Mouse (Mus musculus): Measurements from ENCODE around the gene Etl4. TPM values are rescaled to one million over a fixed set of nuclear protein-coding genes. Genes with fewer than 3 reads are reported as not detected.
"Not testable (repeated sequence)": the region's sequence is repeated elsewhere in the genome, so short reads cannot be mapped to it uniquely, and the experiment has no call there.

Etl4 gene
- polyA plus RNA-seq, 1 experiment from 2014 or later = 10.8 TPM

DNA sequence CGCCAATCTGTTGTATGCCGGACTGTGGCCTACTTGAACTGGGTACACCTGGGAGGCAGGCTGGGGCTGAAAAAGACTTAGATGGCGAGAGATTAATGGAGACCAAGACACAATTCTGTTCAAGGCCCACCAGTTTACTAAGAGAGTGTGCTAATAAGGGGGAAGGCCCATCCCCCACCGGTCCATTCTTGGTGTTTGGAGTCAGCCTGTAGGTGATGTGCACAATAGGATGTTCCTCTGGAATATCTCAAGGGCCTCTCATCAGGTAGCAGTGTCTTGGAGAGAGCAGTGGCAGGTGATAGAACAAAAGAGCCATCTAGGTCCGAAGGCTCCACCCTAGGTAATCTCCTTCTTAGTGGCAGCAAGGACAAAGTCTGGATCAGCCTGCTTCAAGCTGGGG lies 271.0 kb downstream of the Etl4 start:
- ATAC-seq (replicated peaks; ENCODE audit: extremely low read depth, insufficient read depth, low FRiP score); H3K4me1 ChIP-seq (ENCODE audit: control insufficient read depth, insufficient read depth, low read length); H3K36me3 ChIP-seq (ENCODE audit: control insufficient read depth, insufficient read depth); H3K9ac ChIP-seq (ENCODE audit: low read length); H3K27me3 ChIP-seq (ENCODE audit: control insufficient read depth, insufficient read depth, low read length); H3K4me2 ChIP-seq (ENCODE audit: low read depth, low read length); H3K4me3 ChIP-seq (ENCODE audit: low read length); H3K9me3 ChIP-seq (replicated peaks; ENCODE audit: control insufficient read depth, low read length); H3K27ac ChIP-seq (ENCODE audit: low read length): not testable (repeated sequence)
- WGBS = 81% methylated on average over 5 of the region's 5 CpGs

GRCm38 (mm10) chr2:20187223-20187622 lies 277.6 kb downstream of the Etl4 start:
- 87% methylated on average over 7 of the region's 7 CpGs for WGBS
- H3K9ac ChIP-seq (ENCODE audit: low read length) = not testable (repeated sequence)

GRCm38 (mm10) chr2:20203011-20203410 lies 293.4 kb downstream of the Etl4 start:
- H3K4me2 ChIP-seq (ENCODE audit: low read depth, low read length) = no peak overlapping the region
- H3K4me3 ChIP-seq (ENCODE audit: low read length) = no peak overlapping the region
- no peaks in the 10 kb centered on the region for H3K36me3 ChIP-seq (ENCODE audit: control insufficient read depth, insufficient read depth)
- ATAC-seq (replicated peaks; ENCODE audit: extremely low read depth, insufficient read depth, low FRiP score) = no peak
- no peak overlapping the region for H3K9ac ChIP-seq (ENCODE audit: low read length)
- WGBS = 73% methylated on average over 7 of the region's 7 CpGs
- no peaks in the 10 kb centered on the region for H3K4me1 ChIP-seq (ENCODE audit: control insufficient read depth, insufficient read depth, low read length)
- H3K27ac ChIP-seq (ENCODE audit: low read length) = no peak overlapping the region
- H3K27me3 ChIP-seq (ENCODE audit: control insufficient read depth, insufficient read depth, low read length) = no peaks in the 10 kb centered on the region
- no peaks in the 10 kb centered on the region for H3K9me3 ChIP-seq (replicated peaks; ENCODE audit: control insufficient read depth, low read length)

More at GRCm38 (mm10) chr2:20187223-20187622, 277.6 kb downstream of the Etl4 start:
- H3K4me1 ChIP-seq (ENCODE audit: control insufficient read depth, insufficient read depth, low read length); H3K27me3 ChIP-seq (ENCODE audit: control insufficient read depth, insufficient read depth, low read length); ATAC-seq (replicated peaks; ENCODE audit: extremely low read depth, insufficient read depth, low FRiP score); H3K4me3 ChIP-seq (ENCODE audit: low read length); H3K27ac ChIP-seq (ENCODE audit: low read length); H3K4me2 ChIP-seq (ENCODE audit: low read depth, low read length); H3K36me3 ChIP-seq (ENCODE audit: control insufficient read depth, insufficient read depth); H3K9me3 ChIP-seq (replicated peaks; ENCODE audit: control insufficient read depth, low read length): not testable (repeated sequence)

DNA sequence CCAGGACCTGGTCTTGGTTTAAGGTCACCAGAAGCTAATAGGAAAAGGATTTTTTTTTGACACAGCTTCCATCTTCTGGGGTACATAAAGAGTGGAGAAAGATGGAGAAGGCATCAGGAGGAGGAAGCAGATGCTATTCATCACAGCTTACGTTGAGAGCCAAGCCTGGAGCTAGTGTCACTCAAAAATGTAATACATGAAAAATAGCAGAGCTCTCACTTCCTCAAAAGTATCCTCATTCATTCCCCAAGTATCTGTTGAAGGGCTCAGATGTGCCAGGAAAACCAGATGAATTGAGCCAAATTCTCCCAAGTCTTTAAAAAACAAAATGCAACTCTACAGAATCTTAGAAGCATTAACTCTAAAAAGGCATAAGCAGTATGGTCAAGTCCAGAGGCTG lies 297.1 kb downstream of the Etl4 start:
- no peaks in the 10 kb centered on the region for H3K9me3 ChIP-seq (replicated peaks; ENCODE audit: control insufficient read depth, low read length)
- no peak for ATAC-seq (replicated peaks; ENCODE audit: extremely low read depth, insufficient read depth, low FRiP score)
- no peaks in the 10 kb centered on the region for H3K36me3 ChIP-seq (ENCODE audit: control insufficient read depth, insufficient read depth)
- no peak overlapping the region for H3K4me2 ChIP-seq (ENCODE audit: low read depth, low read length)
- H3K27ac ChIP-seq (ENCODE audit: low read length) = no peak overlapping the region
- 44% methylated on average over 1 of the region's 1 CpGs for WGBS
- no peak overlapping the region for H3K4me3 ChIP-seq (ENCODE audit: low read length)
- H3K27me3 ChIP-seq (ENCODE audit: control insufficient read depth, insufficient read depth, low read length) = no peaks in the 10 kb centered on the region
- H3K4me1 ChIP-seq (ENCODE audit: control insufficient read depth, insufficient read depth, low read length) = peaks cover 5% of the 10 kb centered on the region; the same call in 1 of the 2 replicates
- H3K9ac ChIP-seq (ENCODE audit: low read length) = no peak overlapping the region

DNA sequence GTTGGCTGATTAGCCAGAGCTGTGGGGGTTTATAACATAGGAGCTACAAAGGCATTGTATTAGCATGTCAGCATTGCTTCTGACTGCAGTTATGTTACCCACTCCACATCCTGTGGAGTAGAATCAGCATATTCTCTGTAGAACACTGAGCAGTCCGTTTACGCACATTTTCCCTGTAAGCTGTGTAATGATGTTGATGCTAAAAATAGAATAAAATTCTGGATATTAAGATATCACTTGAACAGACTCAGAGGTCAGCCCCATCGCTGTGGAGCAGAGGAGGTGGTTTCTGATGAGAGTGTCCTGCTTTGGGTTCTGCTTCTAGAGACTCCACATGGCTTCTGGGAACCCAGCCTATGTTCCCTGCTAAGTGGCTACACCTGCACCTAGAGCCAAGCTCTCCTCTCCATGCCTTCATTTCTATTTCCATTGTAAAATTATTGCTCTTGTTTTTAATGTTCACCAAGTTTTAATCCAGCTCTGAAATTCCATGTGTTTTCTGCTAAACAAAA lies 299.2 kb downstream of the Etl4 start:
- Histone ChIP-seq H3K36me3 (ENCODE audit: control insufficient read depth, insufficient read depth) (no peaks in the 10 kb centered on the region), H3K4me2 (ENCODE audit: low read depth, low read length) (no peak overlapping the region), H3K9me3 (replicated peaks; ENCODE audit: control insufficient read depth, low read length) (no peaks in the 10 kb centered on the region), H3K4me3 (ENCODE audit: low read length) (no peak overlapping the region), H3K4me1 (ENCODE audit: control insufficient read depth, insufficient read depth, low read length) (peaks cover 5% of the 10 kb centered on the region; the same call in 1 of the 2 replicates), H3K9ac (ENCODE audit: low read length) (no peak overlapping the region), H3K27me3 (ENCODE audit: control insufficient read depth, insufficient read depth, low read length) (no peaks in the 10 kb centered on the region), H3K27ac (ENCODE audit: low read length) (no peak overlapping the region)
- WGBS = 29% methylated on average over 3 of the region's 3 CpGs
- peak; percentile 28 for ATAC-seq (replicated peaks; ENCODE audit: extremely low read depth, insufficient read depth, low FRiP score)

DNA sequence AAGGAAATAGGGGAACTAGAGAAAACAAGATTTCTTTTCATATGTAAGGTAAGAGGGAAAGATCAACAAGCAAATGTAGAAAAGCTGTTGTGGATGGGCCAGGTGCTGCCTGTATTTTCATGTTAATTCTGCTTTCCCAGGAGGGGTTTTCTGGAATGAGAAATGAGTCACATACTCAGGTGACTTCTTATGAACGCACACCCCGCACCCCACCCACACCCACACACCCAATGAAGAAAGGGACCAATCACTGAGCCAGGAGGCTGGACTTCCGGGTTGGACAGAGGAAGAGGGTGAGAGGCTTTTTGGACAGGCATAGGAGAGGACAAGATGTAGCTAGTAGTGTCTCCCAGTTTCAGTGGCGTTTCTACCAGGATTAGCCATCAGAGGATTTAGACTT lies 299.8 kb downstream of the Etl4 start:
- H3K4me2 ChIP-seq (ENCODE audit: low read depth, low read length) = no peak overlapping the region
- H3K4me1 ChIP-seq (ENCODE audit: control insufficient read depth, insufficient read depth, low read length) = peaks cover 5% of the 10 kb centered on the region; the same call in 1 of the 2 replicates
- H3K9ac ChIP-seq (ENCODE audit: low read length) = no peak overlapping the region
- no peak for ATAC-seq (replicated peaks; ENCODE audit: extremely low read depth, insufficient read depth, low FRiP score)
- 66% methylated on average over 4 of the region's 4 CpGs for WGBS
- H3K27me3 ChIP-seq (ENCODE audit: control insufficient read depth, insufficient read depth, low read length) = no peaks in the 10 kb centered on the region
- H3K27ac ChIP-seq (ENCODE audit: low read length) = no peak overlapping the region
- H3K36me3 ChIP-seq (ENCODE audit: control insufficient read depth, insufficient read depth) = no peaks in the 10 kb centered on the region
- no peaks in the 10 kb centered on the region for H3K9me3 ChIP-seq (replicated peaks; ENCODE audit: control insufficient read depth, low read length)
- no peak overlapping the region for H3K4me3 ChIP-seq (ENCODE audit: low read length)

GRCm38 (mm10) chr2:20216275-20216674 lies 306.7 kb downstream of the Etl4 start:
- Histone ChIP-seq H3K27ac (ENCODE audit: low read length) (no peak overlapping the region), H3K4me2 (ENCODE audit: low read depth, low read length) (no peak overlapping the region), H3K27me3 (ENCODE audit: control insufficient read depth, insufficient read depth, low read length) (no peaks in the 10 kb centered on the region), H3K36me3 (ENCODE audit: control insufficient read depth, insufficient read depth) (no peaks in the 10 kb centered on the region), H3K4me3 (ENCODE audit: low read length) (no peak overlapping the region), H3K9ac (ENCODE audit: low read length) (no peak overlapping the region), H3K4me1 (ENCODE audit: control insufficient read depth, insufficient read depth, low read length) (no peaks in the 10 kb centered on the region), H3K9me3 (replicated peaks; ENCODE audit: control insufficient read depth, low read length) (no peaks in the 10 kb centered on the region)
- 76% methylated on average over 2 of the region's 2 CpGs for WGBS
- ATAC-seq (replicated peaks; ENCODE audit: extremely low read depth, insufficient read depth, low FRiP score) = no peak

DNA sequence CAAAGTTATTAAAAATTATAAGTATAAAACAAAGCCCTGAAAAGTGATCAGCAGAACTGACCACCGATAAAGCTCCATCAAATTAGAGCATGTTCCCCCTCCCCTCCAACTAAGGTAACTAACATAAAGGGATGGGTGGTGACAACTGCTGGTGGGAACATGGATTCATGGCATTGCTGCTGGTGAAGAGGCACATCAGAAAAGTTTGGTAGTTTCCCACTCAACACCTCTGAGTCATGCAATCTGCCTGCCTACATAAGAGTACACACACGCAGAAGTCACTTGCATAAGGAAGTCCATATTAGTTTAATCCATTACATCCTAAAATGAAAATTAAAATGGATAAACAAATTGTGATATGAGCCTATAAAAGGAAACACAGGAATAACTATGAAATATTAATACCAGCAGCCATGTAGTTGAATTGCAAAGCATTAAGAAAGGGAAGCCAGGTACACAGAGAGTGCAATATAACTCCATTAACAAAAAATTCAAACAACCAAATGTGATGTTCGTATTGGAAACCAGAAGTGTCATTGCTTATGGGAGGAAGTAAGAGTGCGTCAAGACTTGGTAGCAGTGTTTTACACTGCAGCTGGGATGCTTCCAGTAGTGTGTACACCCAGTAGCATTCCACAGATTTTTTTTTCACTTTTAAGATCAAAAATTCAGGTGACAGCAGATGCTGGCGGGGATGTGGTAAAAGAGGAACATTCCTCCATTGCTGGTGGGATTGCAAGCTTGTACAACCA lies 307.3 kb downstream of the Etl4 start:
- no peak for ATAC-seq (replicated peaks; ENCODE audit: extremely low read depth, insufficient read depth, low FRiP score)
- Histone ChIP-seq H3K9me3 (replicated peaks; ENCODE audit: control insufficient read depth, low read length) (no peaks in the 10 kb centered on the region), H3K27ac (ENCODE audit: low read length) (no peak overlapping the region), H3K4me2 (ENCODE audit: low read depth, low read length) (no peak overlapping the region), H3K4me3 (ENCODE audit: low read length) (no peak overlapping the region), H3K27me3 (ENCODE audit: control insufficient read depth, insufficient read depth, low read length) (no peaks in the 10 kb centered on the region), H3K36me3 (ENCODE audit: control insufficient read depth, insufficient read depth) (no peaks in the 10 kb centered on the region), H3K4me1 (ENCODE audit: control insufficient read depth, insufficient read depth, low read length) (no peaks in the 10 kb centered on the region), H3K9ac (ENCODE audit: low read length) (no peak overlapping the region)
- 82% methylated on average over 5 of the region's 5 CpGs for WGBS

DNA sequence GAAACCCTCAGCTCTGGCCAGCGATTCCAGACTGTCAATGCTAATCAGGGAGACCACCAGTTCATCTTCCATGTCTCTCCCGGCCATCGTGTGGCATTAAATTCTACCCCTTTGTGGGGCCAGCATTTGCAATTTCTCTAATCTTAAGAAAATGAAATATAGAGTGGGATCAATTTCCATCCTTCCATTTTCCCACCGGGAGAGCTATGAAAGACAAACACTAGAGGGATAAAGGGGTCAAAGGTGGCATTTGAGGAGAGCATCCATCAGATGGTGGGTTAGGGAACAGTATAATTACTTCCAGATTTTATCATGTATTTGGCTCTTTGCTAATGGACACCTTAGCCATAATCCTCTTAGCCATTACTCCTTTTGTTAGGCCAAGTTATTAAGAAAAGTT lies 321.8 kb downstream of the Etl4 start:
- 63% methylated on average over 4 of the region's 4 CpGs for WGBS
- no peaks in the 10 kb centered on the region for H3K36me3 ChIP-seq (ENCODE audit: control insufficient read depth, insufficient read depth)
- H3K9ac ChIP-seq (ENCODE audit: low read length) = no peak overlapping the region
- H3K4me3 ChIP-seq (ENCODE audit: low read length) = no peak overlapping the region
- H3K27ac ChIP-seq (ENCODE audit: low read length) = no peak overlapping the region
- H3K9me3 ChIP-seq (replicated peaks; ENCODE audit: control insufficient read depth, low read length) = no peaks in the 10 kb centered on the region
- no peaks in the 10 kb centered on the region for H3K4me1 ChIP-seq (ENCODE audit: control insufficient read depth, insufficient read depth, low read length)
- H3K27me3 ChIP-seq (ENCODE audit: control insufficient read depth, insufficient read depth, low read length) = no peaks in the 10 kb centered on the region
- ATAC-seq (replicated peaks; ENCODE audit: extremely low read depth, insufficient read depth, low FRiP score) = no peak
- no peak overlapping the region for H3K4me2 ChIP-seq (ENCODE audit: low read depth, low read length)
